Mouse (Mus musculus): ENCODE data around the gene Fxyd5.

DNA sequence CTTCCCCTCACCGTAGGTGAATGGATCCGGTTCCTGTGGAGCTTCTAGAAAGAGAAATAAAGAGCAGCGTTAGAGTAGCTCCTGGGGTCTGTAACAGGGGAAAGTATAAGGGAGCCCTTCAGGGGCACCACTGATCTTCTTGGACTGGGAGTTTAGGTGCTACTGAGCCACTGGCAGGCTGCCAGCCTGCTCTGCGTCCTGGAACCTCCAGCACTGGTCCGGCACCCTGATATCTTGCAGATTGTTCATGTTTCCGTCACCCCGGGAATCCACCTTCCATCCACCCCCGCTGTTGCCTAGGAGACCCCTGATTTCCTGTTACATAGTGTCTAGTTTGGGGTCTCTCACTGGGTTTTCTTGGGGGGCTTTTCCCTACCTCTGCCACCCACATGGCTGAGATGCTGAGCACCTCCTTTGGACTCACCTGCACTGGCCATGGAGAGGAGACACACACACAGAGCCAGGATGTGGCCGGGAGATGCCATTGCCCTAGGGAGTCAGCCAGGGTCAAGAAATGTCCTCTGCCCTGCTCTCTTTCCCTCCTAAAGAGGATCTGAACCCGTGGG is 11.7 kb upstream of the Fxyd5 start:
- no peak for TF ChIP-seq CTCF (IDR thresholded peaks at IDR 0.05; ENCODE audit: control insufficient read depth, insufficient read depth, insufficient replicate concordance, low read depth, low read length)
- no peak for TF ChIP-seq POLR2A (IDR thresholded peaks at IDR 0.05; ENCODE audit: control insufficient read depth, low read depth, low read length)
